ENCODE assay signal across 9 mouse cellular contexts in the genomic region with DNA sequence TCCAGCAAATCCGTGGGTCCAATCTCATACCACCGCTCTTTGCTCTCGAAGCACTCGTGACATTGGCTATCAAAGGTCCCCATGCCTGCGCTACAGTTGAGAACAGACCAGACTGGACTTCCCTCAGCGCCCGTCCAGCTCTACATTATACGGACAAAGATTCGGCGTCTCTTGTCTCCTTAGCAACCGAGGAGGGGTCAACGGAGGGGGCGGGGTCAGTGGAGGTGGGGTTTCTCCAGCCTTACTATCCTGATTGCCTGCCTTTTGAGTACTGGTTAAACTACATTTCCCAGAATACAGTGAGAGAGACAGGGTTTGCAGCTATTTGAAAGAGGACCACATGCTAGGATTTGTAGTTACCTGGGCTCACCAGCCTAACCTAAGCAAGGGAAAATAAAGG. TPM values are rescaled to one million over a fixed set of nuclear protein-coding genes. Genes with fewer than 3 reads are reported as not detected.
DNase-seq lines count a peak whose midpoint lies in the region; ATAC-seq and TF ChIP-seq lines count a peak whose summit lies in the region.
"Had no signal": no experiment of that assay in that cellular context is flagged by ENCODE, and none has a peak within 500 bp of the region (broad histone marks: within the 10 kb centered on the region; RNA-seq: fewer than 3 reads in every experiment).

A gene (minus strand): TSS at position 169 of the 400 bp plus-strand sequence.

- H3K9ac ChIP-seq in hindbrain, postnatal 0 days (replicated peaks; ENCODE audit: low read length), result no peak within 1 kb of the TSS
- no peak within 1 kb of the TSS for H3K9ac ChIP-seq in stomach, embryonic 16.5 days (ENCODE audit: low read length)

- H3K27me3 ChIP-seq in hindbrain, postnatal 0 days (ENCODE audit: insufficient read depth, low read length), result no peaks in the 10 kb centered on the region
- peaks cover 10% of the 10 kb centered on the region; the same call in 1 of the 2 replicates for H3K27me3 ChIP-seq in midbrain, embryonic 10.5 days (ENCODE audit: low read depth, poor library complexity, severe bottlenecking)
- no peaks in the 10 kb centered on the region for H3K27me3 ChIP-seq in stomach, embryonic 16.5 days (ENCODE audit: control insufficient read depth, insufficient read depth, low read length)

- peak within 1 kb of the TSS; percentile 29 for H3K4me3 ChIP-seq in hindbrain, postnatal 0 days (ENCODE audit: low read length)
- H3K4me3 ChIP-seq in midbrain, embryonic 10.5 days, result peak within 1 kb of the TSS; percentile 38
- peak within 1 kb of the TSS; percentile 20; the same call in 1 of the 2 replicates for H3K4me3 ChIP-seq in stomach, embryonic 16.5 days (replicated peaks; ENCODE audit: low read length)

- DNase-seq in adrenal gland, adult 18-20 months (ENCODE audit: low spot score in 2 of 2), result peak; percentile 19 to 23
- DNase-seq in cerebellum, postnatal 36 days, result peak; percentile 12 to 35
- peak; percentile 40 for DNase-seq in gastrocnemius, postnatal 14 days
- DNase-seq in hindbrain, postnatal 0 days (ENCODE audit: low spot score), result peak; percentile 80
- peak; percentile 80 for DNase-seq in left cerebral cortex, postnatal 4 days
- DNase-seq in midbrain, embryonic 10.5 days (ENCODE audit: low spot score), result peak; percentile 76

- H3K4me1 ChIP-seq in hindbrain, postnatal 0 days (ENCODE audit: insufficient read depth, low read length), result no peaks in the 10 kb centered on the region
- H3K4me1 ChIP-seq in midbrain, embryonic 10.5 days, result peaks cover 6% of the 10 kb centered on the region
- no peaks in the 10 kb centered on the region for H3K4me1 ChIP-seq in stomach, embryonic 16.5 days (ENCODE audit: control insufficient read depth, insufficient read depth, low read length)

- peak within 1 kb of the TSS; percentile 54 for H3K4me2 ChIP-seq in hindbrain, postnatal 0 days (ENCODE audit: low read depth, low read length)
- H3K4me2 ChIP-seq in stomach, embryonic 16.5 days (ENCODE audit: low read depth, low read length), result peak within 1 kb of the TSS; percentile 44

- no peak within 1 kb of the TSS for H3K27ac ChIP-seq in hindbrain, postnatal 0 days
- H3K27ac ChIP-seq in midbrain, embryonic 10.5 days (replicated peaks), result no peak within 1 kb of the TSS
- no peak within 1 kb of the TSS for H3K27ac ChIP-seq in stomach, embryonic 16.5 days (ENCODE audit: low read length)

- H3K9me3 ChIP-seq in hindbrain, postnatal 0 days (ENCODE audit: low read length), result no peaks in the 10 kb centered on the region
- H3K9me3 ChIP-seq in midbrain, embryonic 10.5 days (replicated peaks), result no peaks in the 10 kb centered on the region
- no peaks in the 10 kb centered on the region for H3K9me3 ChIP-seq in stomach, embryonic 16.5 days (replicated peaks; ENCODE audit: control insufficient read depth, low read length)

- ATAC-seq in hindbrain, postnatal 0 days, result peak; percentile 95
- ATAC-seq in stomach, embryonic 16.5 days (ENCODE audit: insufficient read depth, low FRiP score), result peak; percentile 85
- no peak for ATAC-seq in megakaryocyte-erythroid progenitor cell, adult 5-6 weeks (replicated peaks; ENCODE audit: low FRiP score, low TSS enrichment, poor library complexity, severe bottlenecking)
- ATAC-seq: Patski had no signal

- TF ChIP-seq CTCF in hindbrain, postnatal 0 days (IDR thresholded peaks at IDR 0.05; ENCODE audit: low read depth), result no peak

- intact Hi-C loops in gastrocnemius, postnatal 14 days (cut with DNase I; ENCODE audit: low total_unique reads), result no loop called here
- intact Hi-C loops in left cerebral cortex, postnatal 4 days (cut with DNase I), result no loop called here

- WGBS in hindbrain, postnatal 0 days, result 4% methylated on average over 13 of the region's 13 CpGs
- WGBS in midbrain, embryonic 10.5 days, result 6% methylated on average over 13 of the region's 13 CpGs
- 8% methylated on average over 13 of the region's 13 CpGs for WGBS in stomach, embryonic 16.5 days

- H3K36me3 ChIP-seq in hindbrain, postnatal 0 days (ENCODE audit: insufficient read depth, low read length), result no peaks in the 10 kb centered on the region
- no peaks in the 10 kb centered on the region for H3K36me3 ChIP-seq in midbrain, embryonic 10.5 days
- no peaks in the 10 kb centered on the region for H3K36me3 ChIP-seq in stomach, embryonic 16.5 days (ENCODE audit: control insufficient read depth, insufficient read depth, low read length)

RNA-seq across cellular contexts. Expression of the gene that starts here (rescaled TPM):
- total RNA-seq in adrenal gland, adult 18-20 months (2021), result not detected
- total RNA-seq in gastrocnemius, postnatal 14 days (2021), result not detected
- total RNA-seq in hindbrain, postnatal 0 days (2014; rRNA removed), result 2.5 and 6.2 TPM in 2 replicates
- polyA plus RNA-seq in hindbrain, postnatal 0 days (2015; fragmentation: Nextera tagmentation; extraction: Ambion mirVana), result 3.0 and 3.4 TPM in 2 replicates
- 1 to 10 TPM in 1 of 2 experiments, under 1 TPM in 1; 0.90 to 2.0 TPM for total RNA-seq in left cerebral cortex, postnatal 4 days (2021)
- 0.14 TPM in 1 of 2 replicates, not detected in the other for polyA plus RNA-seq in midbrain, embryonic 10.5 days (2016; fragmentation: Nextera tagmentation; extraction: Ambion mirVana)
- polyA plus RNA-seq in stomach, embryonic 16.5 days (2015; fragmentation: Nextera tagmentation; extraction: Ambion mirVana), result 0.27 TPM in 1 of 2 replicates, not detected in the other
- not detected in 2 replicates for total RNA-seq in megakaryocyte-erythroid progenitor cell, adult 5-6 weeks (2014; fragmentation: Nextera tagmentation)
- total RNA-seq in megakaryocyte-erythroid progenitor cell, adult 5-6 weeks (2017), result not detected in 2 replicates
- polyA plus RNA-seq: Patski had no signal

Comparison
In these comparisons a context has a peak if more than half of its experiments do, and no peak if none do; other contexts are left out.
1. Peak in DNase-seq in adrenal gland, adult 18-20 months; RNA of the gene not detected or under 1 TPM.
2. Peak in DNase-seq in gastrocnemius, postnatal 14 days; RNA of the gene not detected or under 1 TPM.
3. Peak in DNase-seq and H3K4me3 ChIP-seq in midbrain, embryonic 10.5 days; RNA of the gene not detected or under 1 TPM.
4. Peak in ATAC-seq, H3K4me3 ChIP-seq and H3K4me2 ChIP-seq in stomach, embryonic 16.5 days; RNA of the gene not detected or under 1 TPM.
5. DNase-seq: peak in every context shown above with its lines; median percentile 80 in hindbrain, postnatal 0 days; 80 in left cerebral cortex, postnatal 4 days; 76 in midbrain, embryonic 10.5 days; 40 in gastrocnemius, postnatal 14 days; 24 in cerebellum, postnatal 36 days; 21 in adrenal gland, adult 18-20 months.